Mouse (Mus musculus) thymus, adult 2 months (tissue): ENCODE measurements at regions not wholly inside any gene's neighbourhood (a gene's known extent, or its start where the extent isn't known, plus 50 kb on each side); places are given as distances from the start of the nearest gene placed in this dataset.
"Not testable (repeated sequence)": the region's sequence is repeated elsewhere in the genome, so short reads cannot be mapped to it uniquely, and the experiment has no call there.

Experiments used
- DNase-seq: peaks from one replicate; pipeline ENCODE4 v3.0.0; 2021
- H3K27ac ChIP-seq: fragments of 200-500 bp; 2 replicates; pipeline ENCODE4 v1.5.1; 2012; ENCODE audit warnings: low read length, control low read depth; ENCODE audit not compliant: control insufficient read depth, insufficient read depth
- H3K27me3 ChIP-seq: fragments of 200-500 bp; 2 replicates; pipeline ENCODE4 v1.6.1; 2012; ENCODE audit warnings: mild to moderate bottlenecking, low read length, moderate library complexity, mixed read lengths; ENCODE audit not compliant: control insufficient read depth, insufficient read depth
- H3K36me3 ChIP-seq: fragments of 200-500 bp; 2 replicates; pipeline ENCODE4 v1.6.1; 2012; ENCODE audit warnings: mild to moderate bottlenecking, low read length, moderate library complexity; ENCODE audit not compliant: control insufficient read depth, insufficient read depth
- H3K4me1 ChIP-seq: fragments of 200-500 bp; replicated peaks from 2 replicates; pipeline ENCODE4 v1.6.1; 2012; ENCODE audit warnings: low read length; ENCODE audit not compliant: control insufficient read depth, insufficient read depth
- H3K4me3 ChIP-seq: fragments of 200-500 bp; 2 replicates; pipeline ENCODE4 v1.5.1; 2012; ENCODE audit warnings: mild to moderate bottlenecking, low read length, control low read depth, moderate library complexity; ENCODE audit not compliant: control insufficient read depth, insufficient read depth
- CTCF ChIP-seq: fragments of 200-500 bp; IDR thresholded peaks from 2 replicates; pipeline ENCODE4 v1.5.1; 2012; ENCODE audit warnings: mild to moderate bottlenecking, control low read depth, low read length, moderate library complexity, borderline replicate concordance; ENCODE audit not compliant: control insufficient read depth, poor library complexity, insufficient read depth; ENCODE audit errors: extremely low read depth
- POLR2A ChIP-seq: fragments of 200-500 bp; IDR thresholded peaks from 2 replicates; pipeline ENCODE4 v1.6.1; 2012; ENCODE audit warnings: mild to moderate bottlenecking, low read length, control low read depth, moderate library complexity; ENCODE audit not compliant: control insufficient read depth, poor library complexity, insufficient read depth; ENCODE audit errors: extremely low read depth
- WGBS: fragments of 180-500 bp; shearing (Covaris S2); methylation state at CpG from one replicate; pipeline ENCODE4 v1.1.7; 2018; 5-methylcytosine and 5-hydroxymethylcytosine counted together

GRCm38 (mm10) chr8:26635701-26636100, 341.4 kb upstream of the Zfp703 start:
- H3K36me3 ChIP-seq, result no peaks in the 10 kb centered on the region
- 71% methylated on average over 1 of the region's 1 CpGs for WGBS
- TF ChIP-seq CTCF (no peak), POLR2A (no peak)
- no peaks in the 10 kb centered on the region for H3K27me3 ChIP-seq
- H3K4me3 ChIP-seq, result no peak overlapping the region
- H3K4me1 ChIP-seq, result no peaks in the 10 kb centered on the region
- no peak overlapping the region for H3K27ac ChIP-seq
- no peak for DNase-seq

GRCm38 (mm10) chr8:26645375-26645774, 331.8 kb upstream of the Zfp703 start:
- not testable (repeated sequence) for H3K36me3 ChIP-seq, H3K27me3 ChIP-seq, H3K27ac ChIP-seq, DNase-seq, H3K4me1 ChIP-seq, H3K4me3 ChIP-seq
- WGBS, result 95% methylated on average over 7 of the region's 7 CpGs

- no peak for DNase-seq
- TF ChIP-seq POLR2A (no peak), CTCF (no peak)
- Histone ChIP-seq H3K27me3 (no peaks in the 10 kb centered on the region), H3K36me3 (no peaks in the 10 kb centered on the region), H3K4me3 (no peak overlapping the region), H3K4me1 (no peaks in the 10 kb centered on the region), H3K27ac (no peak overlapping the region)
- 71% methylated on average over 1 of the region's 1 CpGs for WGBS
Observed at GRCm38 (mm10) chr8:26650287-26650686, 326.8 kb upstream of the Zfp703 start.

GRCm38 (mm10) chr8:26655897-26656296, 321.2 kb upstream of the Zfp703 start:
- 45% methylated on average over 8 of the region's 8 CpGs for WGBS
- H3K4me1 ChIP-seq, result no peaks in the 10 kb centered on the region
- no peaks in the 10 kb centered on the region for H3K36me3 ChIP-seq
- H3K4me3 ChIP-seq, result no peak overlapping the region
- no peaks in the 10 kb centered on the region for H3K27me3 ChIP-seq
- TF ChIP-seq POLR2A (no peak), CTCF (no peak)
- H3K27ac ChIP-seq, result no peak overlapping the region
- no peak for DNase-seq

GRCm38 (mm10) chr8:26656310-26657075, 320.6 kb upstream of the Zfp703 start:
- Histone ChIP-seq H3K4me1 (no peaks in the 10 kb centered on the region), H3K36me3 (no peaks in the 10 kb centered on the region), H3K4me3 (no peak overlapping the region), H3K27me3 (no peaks in the 10 kb centered on the region), H3K27ac (no peak overlapping the region)
- DNase-seq, result no peak
- TF ChIP-seq POLR2A, result no peak
- TF ChIP-seq CTCF, result no peak
- 88% methylated on average over 13 of the region's 13 CpGs for WGBS

GRCm38 (mm10) chr8:26659381-26659780, 317.7 kb upstream of the Zfp703 start:
- no peak overlapping the region for H3K27ac ChIP-seq
- H3K36me3 ChIP-seq, result no peaks in the 10 kb centered on the region
- 27% methylated on average over 1 of the region's 1 CpGs for WGBS
- no peak overlapping the region for H3K4me3 ChIP-seq
- TF ChIP-seq CTCF (no peak), POLR2A (no peak)
- peak; percentile 16 for DNase-seq
- H3K27me3 ChIP-seq, result no peaks in the 10 kb centered on the region
- no peaks in the 10 kb centered on the region for H3K4me1 ChIP-seq

- Histone ChIP-seq H3K4me1 (no peaks in the 10 kb centered on the region), H3K36me3 (no peaks in the 10 kb centered on the region), H3K27me3 (no peaks in the 10 kb centered on the region), H3K27ac (no peak overlapping the region), H3K4me3 (no peak overlapping the region)
- 95% methylated on average over 3 of the region's 3 CpGs for WGBS
- TF ChIP-seq CTCF (no peak), POLR2A (no peak)
- DNase-seq, result no peak
Observed at GRCm38 (mm10) chr8:26669541-26669940, 307.6 kb upstream of the Zfp703 start.
